Mouse (Mus musculus) left cerebral cortex, postnatal 25 days (tissue): ENCODE measurements at regions not wholly inside any gene's neighbourhood (a gene's known extent, or its start where the extent isn't known, plus 50 kb on each side); places are given as distances from the start of the nearest gene placed in this dataset.
A peak's percentile ranks its signal among the peaks of the same experiment; 100 is the strongest.

Experiments used
- DNase-seq, 2 experiments: peaks; one replicate each; pipeline ENCODE4 v3.0.0; 2022; ENCODE audit warnings: low spot score in 2 of 2, mixed read lengths in 1 of 2
- intact Hi-C: fragments of 180-260 bp; cut with DNase I; formaldehyde crosslinking; loops from one replicate; pipeline ENCODE4 v1.15.1; 2025

- DNase-seq, result no peak
- intact Hi-C loops, result no loop called here
These were observed 173.4 kb downstream of the Emx2 start for GRCm38 (mm10) chr19:59631541-59631940.

- intact Hi-C loops, result no loop called here
- no peak for DNase-seq
These were observed 178.1 kb downstream of the Emx2 start for GRCm38 (mm10) chr19:59636271-59636670.

GRCm38 (mm10) chr19:59642606-59643005 is 184.4 kb downstream of the Emx2 start:
- intact Hi-C loops, result no loop called here

GRCm38 (mm10) chr19:59646231-59646630 is 188.1 kb downstream of the Emx2 start:
- intact Hi-C loops, result no loop called here
- DNase-seq, result no peak

More at GRCm38 (mm10) chr19:59642606-59643005, 184.4 kb downstream of the Emx2 start:
- DNase-seq, result no peak

- no peak for DNase-seq
- intact Hi-C loops, result no loop called here
These were observed 188.5 kb downstream of the Emx2 start for GRCm38 (mm10) chr19:59646656-59647055.

- intact Hi-C loops, result no loop called here
- DNase-seq, result no peak
These were observed 191.2 kb downstream of the Emx2 start for GRCm38 (mm10) chr19:59649421-59649820.

- peak; percentile 12 to 64 for DNase-seq
- intact Hi-C loops, result no loop called here
These were observed 192.6 kb downstream of the Emx2 start for GRCm38 (mm10) chr19:59650611-59651329.

GRCm38 (mm10) chr19:59653631-59654367 is 195.6 kb downstream of the Emx2 start:
- DNase-seq, result no peak
- intact Hi-C loops, result no loop called here

GRCm38 (mm10) chr19:59655321-59655720 is 197.1 kb downstream of the Emx2 start:
- intact Hi-C loops, result no loop called here
- no peak for DNase-seq

- DNase-seq, result no peak
- intact Hi-C loops, result no loop called here
These were observed 211.6 kb downstream of the Emx2 start for GRCm38 (mm10) chr19:59669793-59670192.

GRCm38 (mm10) chr19:59673537-59673936 is 215.4 kb downstream of the Emx2 start:
- DNase-seq, result no peak
- intact Hi-C loops, result no loop called here

GRCm38 (mm10) chr19:59679191-59679590 is 221.0 kb downstream of the Emx2 start:
- intact Hi-C loops, result no loop called here
- DNase-seq, result no peak

- DNase-seq, result no peak
- intact Hi-C loops, result no loop called here
These were observed 222.2 kb downstream of the Emx2 start for GRCm38 (mm10) chr19:59680356-59680755.

GRCm38 (mm10) chr19:59684292-59684691 is 226.1 kb downstream of the Emx2 start:
- intact Hi-C loops, result no loop called here
- no peak for DNase-seq

GRCm38 (mm10) chr19:59685826-59686717 is 227.9 kb downstream of the Emx2 start:
- DNase-seq, result no peak
- intact Hi-C loops, result no loop called here

GRCm38 (mm10) chr19:59687206-59687605 is 229.0 kb downstream of the Emx2 start:
- no peak for DNase-seq
- intact Hi-C loops, result no loop called here

- intact Hi-C loops, result no loop called here
- no peak for DNase-seq
These were observed 229.5 kb downstream of the Emx2 start for GRCm38 (mm10) chr19:59687681-59688080.

GRCm38 (mm10) chr19:59691541-59692096 is 233.4 kb downstream of the Emx2 start:
- DNase-seq, result no peak
- intact Hi-C loops, result no loop called here

- intact Hi-C loops, result no loop called here
- peak in 1 of 2 experiments; percentile 46 for DNase-seq
These were observed 239.5 kb downstream of the Emx2 start for GRCm38 (mm10) chr19:59697628-59698027.

- no peak for DNase-seq
- intact Hi-C loops, result no loop called here
These were observed 242.0 kb downstream of the Emx2 start for GRCm38 (mm10) chr19:59700187-59700586.
